Mouse (Mus musculus): ENCODE measurements at regions not wholly inside any gene's neighbourhood (a gene's known extent, or its start where the extent isn't known, plus 50 kb on each side); places are given as distances from the start of the nearest gene placed in this dataset.
A peak's percentile ranks its signal among the peaks of the same experiment; 100 is the strongest.

DNA sequence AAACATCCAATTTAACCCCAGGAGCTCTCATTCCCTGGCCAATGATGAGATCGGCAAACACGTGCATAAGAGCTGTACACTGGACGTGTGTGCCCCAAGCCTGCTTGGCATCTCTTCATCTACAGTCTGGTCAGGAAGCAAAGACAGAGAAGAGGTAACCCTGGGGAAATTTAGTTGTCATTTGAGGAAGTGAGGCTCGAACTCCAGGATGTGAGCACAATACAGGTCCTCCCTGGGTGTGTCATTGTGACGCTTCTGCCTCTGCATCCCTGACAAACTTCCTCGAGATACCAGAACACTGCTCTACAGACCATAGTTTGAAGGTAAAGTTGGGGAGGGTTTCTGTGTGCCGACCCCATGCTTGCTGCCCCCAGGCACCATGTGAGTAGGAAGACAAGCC lies 59.2 kb upstream of the Irs2 start:
- H3K4me3 ChIP-seq (replicated peaks; ENCODE audit: insufficient read depth, low read depth, low read length) = no peak overlapping the region
- no peak overlapping the region for H3K27ac ChIP-seq (ENCODE audit: insufficient read depth, low read length)
- H3K4me1 ChIP-seq (ENCODE audit: control insufficient read depth, insufficient read depth, low read length) = 0 out of 2 replicates have a peak, but pooled peaks cover under 1% of the 10 kb centered on the region
- H3K27me3 ChIP-seq (ENCODE audit: control insufficient read depth, insufficient read depth, low read length) = no peaks in the 10 kb centered on the region
- DNase-seq = no peak
- no peak for TF ChIP-seq CTCF (IDR thresholded peaks at IDR 0.05; ENCODE audit: borderline replicate concordance, insufficient read depth, low read depth, low read length)
- no peak for TF ChIP-seq POLR2A (IDR thresholded peaks at IDR 0.05; ENCODE audit: borderline replicate concordance, insufficient read depth, low read length)
- WGBS = 70% methylated on average over 7 of the region's 7 CpGs

DNA sequence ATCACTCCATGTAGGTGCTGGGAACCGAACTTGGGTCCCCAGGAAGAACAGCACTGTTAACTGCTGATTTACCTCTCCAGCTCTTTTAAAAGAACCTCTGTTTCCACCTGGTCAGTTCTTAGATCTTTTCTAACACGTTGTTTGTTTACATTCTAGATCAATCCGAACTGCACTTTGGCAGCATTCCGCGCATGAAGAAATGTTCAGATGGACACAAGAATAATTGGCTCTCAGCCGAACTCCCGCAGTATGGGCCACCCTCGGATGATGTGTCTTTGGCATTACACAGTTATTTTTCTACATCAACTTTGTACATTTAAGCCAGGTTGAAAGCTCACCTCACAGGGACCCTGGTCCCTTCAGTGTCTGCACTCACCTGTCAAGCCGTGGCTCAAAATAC lies 57.7 kb upstream of the Irs2 start:
- no peaks in the 10 kb centered on the region for H3K27me3 ChIP-seq (ENCODE audit: control insufficient read depth, insufficient read depth, low read length)
- H3K4me1 ChIP-seq (ENCODE audit: control insufficient read depth, insufficient read depth, low read length) = peaks cover 8% of the 10 kb centered on the region
- no peak overlapping the region for H3K27ac ChIP-seq (ENCODE audit: insufficient read depth, low read length)
- no peak overlapping the region for H3K4me3 ChIP-seq (replicated peaks; ENCODE audit: insufficient read depth, low read depth, low read length)
- WGBS = 89% methylated on average over 9 of the region's 9 CpGs
- TF ChIP-seq POLR2A (IDR thresholded peaks at IDR 0.05; ENCODE audit: borderline replicate concordance, insufficient read depth, low read length) (no peak), CTCF (IDR thresholded peaks at IDR 0.05; ENCODE audit: borderline replicate concordance, insufficient read depth, low read depth, low read length) (no peak)
- no peak for DNase-seq

DNA sequence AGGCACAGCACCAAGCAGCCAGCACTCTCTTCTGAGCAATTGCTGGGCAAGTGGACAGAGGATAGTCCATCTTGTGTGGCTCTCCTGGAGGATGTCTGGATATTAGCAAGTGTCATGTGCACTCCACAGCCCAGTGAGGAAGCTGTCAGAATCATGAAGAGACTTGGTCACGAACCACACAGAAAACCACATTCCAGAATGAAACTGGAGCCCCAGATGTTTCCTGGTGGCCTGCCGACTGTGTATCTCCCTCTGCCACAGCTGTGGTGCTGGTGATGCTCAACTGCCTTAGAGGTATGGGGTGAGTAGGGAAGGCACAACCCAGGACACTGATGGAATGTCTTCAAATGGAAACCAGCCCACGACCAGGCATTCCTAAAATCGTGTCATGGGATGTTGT lies 57.0 kb upstream of the Irs2 start:
- WGBS = 77% methylated on average over 4 of the region's 4 CpGs
- TF ChIP-seq CTCF (IDR thresholded peaks at IDR 0.05; ENCODE audit: borderline replicate concordance, insufficient read depth, low read depth, low read length) (no peak), POLR2A (IDR thresholded peaks at IDR 0.05; ENCODE audit: borderline replicate concordance, insufficient read depth, low read length) (no peak)
- H3K4me1 ChIP-seq (ENCODE audit: control insufficient read depth, insufficient read depth, low read length) = peaks cover 8% of the 10 kb centered on the region
- DNase-seq = no peak
- H3K27ac ChIP-seq (ENCODE audit: insufficient read depth, low read length) = no peak overlapping the region
- H3K4me3 ChIP-seq (replicated peaks; ENCODE audit: insufficient read depth, low read depth, low read length) = no peak overlapping the region
- no peaks in the 10 kb centered on the region for H3K27me3 ChIP-seq (ENCODE audit: control insufficient read depth, insufficient read depth, low read length)

DNA sequence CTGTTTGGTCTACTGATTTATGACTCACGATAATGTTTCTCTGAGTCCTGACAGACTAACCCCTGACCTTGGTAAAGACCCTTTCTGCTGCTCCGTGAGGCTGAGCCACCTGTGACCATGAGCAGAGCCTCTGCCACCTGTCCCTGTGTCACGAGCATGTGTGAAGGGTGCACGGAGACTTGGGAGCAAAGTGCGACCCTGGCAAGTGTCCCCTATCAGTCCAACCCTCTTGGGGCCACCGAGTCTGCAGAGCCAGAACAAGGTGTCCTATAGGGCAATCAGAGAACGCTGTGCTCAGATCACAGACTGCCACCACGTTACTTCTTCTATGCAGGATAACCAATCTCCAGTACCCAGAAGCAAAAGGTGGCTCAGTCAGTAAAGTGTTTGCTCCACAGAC lies 54.8 kb upstream of the Irs2 start:
- no peak for TF ChIP-seq CTCF (IDR thresholded peaks at IDR 0.05; ENCODE audit: borderline replicate concordance, insufficient read depth, low read depth, low read length)
- no peak for TF ChIP-seq POLR2A (IDR thresholded peaks at IDR 0.05; ENCODE audit: borderline replicate concordance, insufficient read depth, low read length)
- Histone ChIP-seq H3K4me3 (replicated peaks; ENCODE audit: insufficient read depth, low read depth, low read length) (no peak overlapping the region), H3K27ac (ENCODE audit: insufficient read depth, low read length) (no peak overlapping the region), H3K4me1 (ENCODE audit: control insufficient read depth, insufficient read depth, low read length) (peaks cover 8% of the 10 kb centered on the region), H3K27me3 (ENCODE audit: control insufficient read depth, insufficient read depth, low read length) (no peaks in the 10 kb centered on the region)
- WGBS = 82% methylated on average over 8 of the region's 8 CpGs
- no peak for DNase-seq

DNA sequence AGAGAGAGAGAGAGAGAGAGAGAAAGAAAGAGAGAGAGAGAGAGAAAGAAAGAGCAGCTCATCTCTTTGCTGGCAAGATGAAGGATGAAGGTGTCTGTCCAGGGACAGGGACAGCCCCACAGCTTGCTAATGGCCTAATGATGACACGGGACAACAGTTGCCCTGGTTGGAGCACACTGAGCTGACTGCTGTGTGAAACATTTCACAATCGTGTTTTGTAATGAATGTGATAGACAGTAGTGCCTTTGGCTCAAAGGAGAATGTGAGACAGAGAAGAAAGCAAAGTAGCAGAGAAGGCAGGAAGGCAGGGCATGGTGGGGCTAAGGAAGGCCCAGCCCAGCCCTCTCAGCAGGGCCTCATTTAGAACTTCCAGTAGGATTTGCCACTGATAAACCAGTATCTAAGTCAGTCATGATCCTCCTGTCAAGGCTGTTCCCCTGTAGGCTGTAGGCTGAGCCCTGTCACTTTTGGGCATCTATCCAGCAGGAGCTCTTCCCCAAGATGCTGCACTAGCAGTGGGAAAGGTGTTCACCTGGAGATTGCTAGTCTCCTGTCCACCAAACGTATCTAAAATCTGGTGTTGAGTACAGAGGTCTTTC lies 54.2 kb upstream of the Irs2 start:
- WGBS = 51% methylated on average over 3 of the region's 3 CpGs
- no peak overlapping the region for H3K27ac ChIP-seq (ENCODE audit: insufficient read depth, low read length)
- H3K27me3 ChIP-seq (ENCODE audit: control insufficient read depth, insufficient read depth, low read length) = no peaks in the 10 kb centered on the region
- peaks cover 8% of the 10 kb centered on the region for H3K4me1 ChIP-seq (ENCODE audit: control insufficient read depth, insufficient read depth, low read length)
- TF ChIP-seq CTCF (IDR thresholded peaks at IDR 0.05; ENCODE audit: borderline replicate concordance, insufficient read depth, low read depth, low read length) (no peak), POLR2A (IDR thresholded peaks at IDR 0.05; ENCODE audit: borderline replicate concordance, insufficient read depth, low read length) (no peak)
- no peak for DNase-seq
- H3K4me3 ChIP-seq (replicated peaks; ENCODE audit: insufficient read depth, low read depth, low read length) = no peak overlapping the region

DNA sequence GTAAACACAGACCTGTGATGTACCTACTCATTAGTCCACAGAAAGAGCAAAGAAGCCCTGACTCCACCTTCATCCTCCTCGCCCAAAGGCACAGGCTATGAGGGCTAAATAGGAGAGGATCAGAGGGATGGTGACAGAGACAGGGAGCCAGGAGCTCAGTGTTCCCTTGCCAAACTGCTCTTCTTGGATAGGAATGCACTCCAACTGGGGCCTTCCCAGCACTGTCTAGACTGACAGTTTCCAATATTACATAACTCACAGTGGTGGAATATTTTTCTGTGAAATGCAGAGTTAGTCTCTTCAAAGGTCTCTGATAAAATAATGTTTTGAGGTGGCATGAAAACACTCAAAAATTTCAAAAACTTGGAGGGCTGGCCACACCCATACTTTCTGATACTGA lies 53.5 kb upstream of the Irs2 start:
- H3K4me3 ChIP-seq (replicated peaks; ENCODE audit: insufficient read depth, low read depth, low read length) = no peak overlapping the region
- H3K27ac ChIP-seq (ENCODE audit: insufficient read depth, low read length) = no peak overlapping the region
- TF ChIP-seq CTCF (IDR thresholded peaks at IDR 0.05; ENCODE audit: borderline replicate concordance, insufficient read depth, low read depth, low read length) = no peak
- TF ChIP-seq POLR2A (IDR thresholded peaks at IDR 0.05; ENCODE audit: borderline replicate concordance, insufficient read depth, low read length) = no peak
- peaks cover 8% of the 10 kb centered on the region for H3K4me1 ChIP-seq (ENCODE audit: control insufficient read depth, insufficient read depth, low read length)
- H3K27me3 ChIP-seq (ENCODE audit: control insufficient read depth, insufficient read depth, low read length) = no peaks in the 10 kb centered on the region
- 32% methylated on average over 1 of the region's 1 CpGs for WGBS
- peak in 1 of 2 experiments; percentile 14 for DNase-seq

DNA sequence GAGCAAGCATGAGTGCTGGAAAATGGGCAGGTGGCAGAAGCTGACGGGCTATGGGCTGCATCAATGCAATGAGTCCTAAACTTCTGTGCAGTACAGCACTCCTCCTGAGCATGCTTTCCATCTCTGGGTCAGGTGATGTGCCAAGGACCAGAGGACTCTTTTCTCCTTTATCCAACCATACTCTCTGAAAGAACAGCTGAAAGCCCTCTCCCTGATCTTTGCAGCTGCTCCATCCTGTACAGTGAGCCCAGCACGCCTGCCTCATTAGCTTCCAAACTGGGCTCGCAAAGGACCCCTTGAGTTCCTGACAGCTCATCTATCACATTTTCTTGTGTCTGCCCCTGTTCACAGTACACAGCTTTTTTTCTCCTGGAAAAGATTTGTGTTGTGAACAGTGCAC lies 52.3 kb upstream of the Irs2 start:
- TF ChIP-seq CTCF (IDR thresholded peaks at IDR 0.05; ENCODE audit: borderline replicate concordance, insufficient read depth, low read depth, low read length) (no peak), POLR2A (IDR thresholded peaks at IDR 0.05; ENCODE audit: borderline replicate concordance, insufficient read depth, low read length) (no peak)
- 77% methylated on average over 3 of the region's 3 CpGs for WGBS
- no peak overlapping the region for H3K4me3 ChIP-seq (replicated peaks; ENCODE audit: insufficient read depth, low read depth, low read length)

DNA sequence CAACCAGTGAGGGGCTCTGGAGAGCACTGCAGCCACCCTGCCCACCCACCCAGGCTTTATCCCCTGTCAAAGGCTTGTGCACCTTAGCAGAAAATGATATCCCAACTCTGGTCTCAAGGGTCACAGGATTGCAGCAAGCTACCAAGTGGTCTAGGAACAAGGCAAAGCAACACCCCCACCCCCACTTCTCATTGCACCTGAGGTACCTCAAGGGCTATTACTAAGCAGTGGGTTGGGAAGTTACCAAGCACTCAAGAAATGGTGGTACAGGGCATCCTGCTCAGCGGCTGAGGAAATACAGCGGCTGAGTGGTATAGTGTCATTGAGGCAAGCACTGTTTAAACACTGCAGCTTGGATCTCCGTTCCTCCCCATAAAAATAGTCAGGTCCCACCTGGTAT lies 50.1 kb upstream of the Irs2 start:
- Histone ChIP-seq H3K4me3 (replicated peaks; ENCODE audit: insufficient read depth, low read depth, low read length) (no peak overlapping the region), H3K27ac (ENCODE audit: insufficient read depth, low read length) (no peak overlapping the region), H3K27me3 (ENCODE audit: control insufficient read depth, insufficient read depth, low read length) (no peaks in the 10 kb centered on the region), H3K4me1 (ENCODE audit: control insufficient read depth, insufficient read depth, low read length) (peaks cover 8% of the 10 kb centered on the region)
- 98% methylated on average over 3 of the region's 3 CpGs for WGBS
- no peak for DNase-seq
- TF ChIP-seq POLR2A (IDR thresholded peaks at IDR 0.05; ENCODE audit: borderline replicate concordance, insufficient read depth, low read length) (no peak), CTCF (IDR thresholded peaks at IDR 0.05; ENCODE audit: borderline replicate concordance, insufficient read depth, low read depth, low read length) (no peak)

More for the DNA sequence above, 52.3 kb upstream of the Irs2 start:
- Histone ChIP-seq H3K27ac (ENCODE audit: insufficient read depth, low read length) (no peak overlapping the region), H3K4me1 (ENCODE audit: control insufficient read depth, insufficient read depth, low read length) (peaks cover 8% of the 10 kb centered on the region), H3K27me3 (ENCODE audit: control insufficient read depth, insufficient read depth, low read length) (no peaks in the 10 kb centered on the region)
- DNase-seq = no peak

All from cerebellum, adult 2 months (tissue).